Mouse (Mus musculus) heart, postnatal 0 days (tissue): ENCODE results near the gene Camta1.

Experiments
- CTCF ChIP-seq: IDR thresholded peaks from 2 replicates; pipeline ENCODE4 v1.5.1; 2016; ENCODE audit warnings: antibody characterized with exemption, control low read depth, low read depth
- EP300 ChIP-seq: IDR thresholded peaks from 2 replicates; pipeline ENCODE4 v1.6.1; 2016; ENCODE audit warnings: antibody characterized with exemption, low read depth

DNA sequence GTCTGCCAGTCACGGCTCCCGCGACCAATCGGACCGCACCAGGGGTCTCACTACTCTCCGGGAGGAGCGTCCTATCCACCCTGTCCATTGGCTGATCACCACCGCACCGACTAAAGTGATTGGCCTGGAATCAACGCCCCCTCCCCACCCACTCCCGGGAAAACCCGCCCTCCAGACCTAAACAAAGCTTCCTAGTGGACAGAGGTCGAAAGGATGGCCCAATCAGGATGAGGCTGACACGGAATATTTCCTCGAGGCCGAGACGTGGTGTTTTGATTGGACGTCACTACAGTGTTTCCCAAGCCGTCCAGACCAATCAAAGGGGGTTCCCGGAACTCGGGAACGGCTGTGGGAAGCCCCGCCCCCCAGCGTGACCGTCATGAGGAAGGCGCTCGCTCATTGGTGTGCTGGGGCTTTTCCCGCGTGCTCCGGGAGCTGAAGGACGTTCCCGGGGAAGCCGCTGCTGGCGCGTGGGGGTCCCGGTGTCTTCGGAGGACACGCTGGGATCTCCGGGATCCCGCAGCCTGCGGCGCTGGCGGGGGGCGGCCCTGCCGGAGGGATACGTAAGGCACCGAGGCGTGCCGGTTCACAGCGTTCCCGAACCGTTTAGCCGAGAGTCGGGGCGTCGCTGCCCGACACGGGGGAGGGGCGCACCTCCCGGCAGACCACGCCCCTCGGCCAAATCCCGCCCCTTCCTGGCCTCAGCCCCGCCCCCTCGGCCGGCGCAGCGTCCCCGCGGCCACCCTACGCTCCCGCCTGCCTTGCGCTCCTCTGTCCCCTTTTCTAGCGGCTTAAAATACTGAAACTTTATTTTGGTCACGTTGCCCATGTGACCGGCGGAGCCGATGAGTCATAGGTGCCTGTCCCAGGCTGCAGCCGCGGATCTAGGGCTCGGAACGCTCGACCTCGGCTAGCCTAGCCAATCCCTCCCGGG is at the start of gene Camta1:
- TF ChIP-seq CTCF: no peak
- peak; percentile 79 for TF ChIP-seq EP300
